Mouse (Mus musculus): ENCODE results near the gene Hip1. TPM values are rescaled to one million over a fixed set of nuclear protein-coding genes. Genes with fewer than 3 reads are reported as not detected.
"Not testable (repeated sequence)": the region's sequence is repeated elsewhere in the genome, so short reads cannot be mapped to it uniquely, and the experiment has no call there.

The Hip1 gene
- polyA plus RNA-seq, 2 experiments, result 45.9 to 47.0 TPM

GRCm38 (mm10) chr5:135373601-135374000 lies 171.3 kb downstream of the Hip1 start:
- Histone ChIP-seq H3K4me2 (replicated peaks; ENCODE audit: low read depth, low read length, severe bottlenecking) (no peak overlapping the region), H3K36me3 (ENCODE audit: control insufficient read depth, insufficient read depth, low read length) (peaks cover 62% of the 10 kb centered on the region), H3K27ac (replicated peaks; ENCODE audit: low read depth, low read length) (no peak overlapping the region), H3K4me3 (replicated peaks; ENCODE audit: low read length) (no peak overlapping the region), H3K9ac (ENCODE audit: low read depth, low read length, severe bottlenecking) (no peak overlapping the region), H3K9me3 (ENCODE audit: control insufficient read depth, low read length) (no peaks in the 10 kb centered on the region), H3K27me3 (ENCODE audit: control insufficient read depth, insufficient read depth, low read length) (no peaks in the 10 kb centered on the region), H3K4me1 (ENCODE audit: control insufficient read depth, insufficient read depth, low read length) (peaks cover 11% of the 10 kb centered on the region; the same call in 1 of the 2 replicates)
- WGBS, result 94% methylated on average over 5 of the region's 5 CpGs
- DNase-seq (ENCODE audit: low spot score) (no peak), ATAC-seq (ENCODE audit: low FRiP score, low read depth) (no peak)
- no peak for TF ChIP-seq POLR2A (IDR thresholded peaks at IDR 0.05; ENCODE audit: borderline replicate concordance, extremely low read depth, insufficient read depth, insufficient read length)

GRCm38 (mm10) chr5:135371195-135371594 lies 173.7 kb downstream of the Hip1 start:
- Histone ChIP-seq H3K4me1 (ENCODE audit: control insufficient read depth, insufficient read depth, low read length) (peaks cover 11% of the 10 kb centered on the region; the same call in 1 of the 2 replicates), H3K9ac (ENCODE audit: low read depth, low read length, severe bottlenecking) (no peak overlapping the region), H3K27ac (replicated peaks; ENCODE audit: low read depth, low read length) (no peak overlapping the region), H3K36me3 (ENCODE audit: control insufficient read depth, insufficient read depth, low read length) (peaks cover 40% of the 10 kb centered on the region), H3K4me3 (replicated peaks; ENCODE audit: low read length) (no peak overlapping the region), H3K9me3 (ENCODE audit: control insufficient read depth, low read length) (no peaks in the 10 kb centered on the region), H3K27me3 (ENCODE audit: control insufficient read depth, insufficient read depth, low read length) (no peaks in the 10 kb centered on the region), H3K4me2 (replicated peaks; ENCODE audit: low read depth, low read length, severe bottlenecking) (no peak overlapping the region; the same call in 1 of the 2 replicates)
- ATAC-seq (ENCODE audit: low FRiP score, low read depth) (no peak), DNase-seq (ENCODE audit: low spot score) (no peak)
- WGBS, result 91% methylated on average over 13 of the region's 13 CpGs
- TF ChIP-seq POLR2A (IDR thresholded peaks at IDR 0.05; ENCODE audit: borderline replicate concordance, extremely low read depth, insufficient read depth, insufficient read length), result no peak

- H3K36me3 ChIP-seq (ENCODE audit: control insufficient read depth, insufficient read depth, low read length), result peaks cover 28% of the 10 kb centered on the region
- H3K4me2 ChIP-seq (replicated peaks; ENCODE audit: low read depth, low read length, severe bottlenecking), result peak within 1 kb of the TSS; percentile 85
- H3K9ac ChIP-seq (ENCODE audit: low read depth, low read length, severe bottlenecking), result peak within 1 kb of the TSS; percentile 84
- DNase-seq (ENCODE audit: low spot score) (peak; percentile 90), ATAC-seq (ENCODE audit: low FRiP score, low read depth) (peak; percentile 79)
- H3K4me1 ChIP-seq (ENCODE audit: control insufficient read depth, insufficient read depth, low read length), result peaks cover 11% of the 10 kb centered on the region; the same call in 1 of the 2 replicates
- peak within 1 kb of the TSS; percentile 82 for H3K27ac ChIP-seq (replicated peaks; ENCODE audit: low read depth, low read length)
- H3K4me3 ChIP-seq (replicated peaks; ENCODE audit: low read length), result peak within 1 kb of the TSS; percentile 87
- no peaks in the 10 kb centered on the region for H3K27me3 ChIP-seq (ENCODE audit: control insufficient read depth, insufficient read depth, low read length)
- TF ChIP-seq POLR2A (IDR thresholded peaks at IDR 0.05; ENCODE audit: borderline replicate concordance, extremely low read depth, insufficient read depth, insufficient read length), result 0 out of 2 replicates have a peak, but pooled peaks have one; percentile 60
- no peaks in the 10 kb centered on the region for H3K9me3 ChIP-seq (ENCODE audit: control insufficient read depth, low read length)
- WGBS, result under 1% methylated on average over 63 of the region's 64 CpGs
Observed at GRCm38 (mm10) chr5:135369787-135370654, 174.9 kb downstream of the Hip1 start, which contains the start of gene Nsun5. TSS of gene Nsun5 (plus strand) at chr5:135369953.

GRCm38 (mm10) chr5:135369196-135369595 lies 175.7 kb downstream of the Hip1 start:
- not testable (repeated sequence) for ATAC-seq (ENCODE audit: low FRiP score, low read depth); DNase-seq (ENCODE audit: low spot score); H3K9me3 ChIP-seq (ENCODE audit: control insufficient read depth, low read length); H3K27me3 ChIP-seq (ENCODE audit: control insufficient read depth, insufficient read depth, low read length)
- Histone ChIP-seq H3K4me1 (ENCODE audit: control insufficient read depth, insufficient read depth, low read length) (peaks cover 11% of the 10 kb centered on the region; the same call in 1 of the 2 replicates), H3K27ac (replicated peaks; ENCODE audit: low read depth, low read length) (peak overlapping the region; percentile 82), H3K4me2 (replicated peaks; ENCODE audit: low read depth, low read length, severe bottlenecking) (peak overlapping the region; percentile 85), H3K36me3 (ENCODE audit: control insufficient read depth, insufficient read depth, low read length) (peaks cover 20% of the 10 kb centered on the region), H3K4me3 (replicated peaks; ENCODE audit: low read length) (peak overlapping the region; percentile 87), H3K9ac (ENCODE audit: low read depth, low read length, severe bottlenecking) (peak overlapping the region; percentile 84)
- 58% methylated on average over 9 of the region's 9 CpGs for WGBS

DNA sequence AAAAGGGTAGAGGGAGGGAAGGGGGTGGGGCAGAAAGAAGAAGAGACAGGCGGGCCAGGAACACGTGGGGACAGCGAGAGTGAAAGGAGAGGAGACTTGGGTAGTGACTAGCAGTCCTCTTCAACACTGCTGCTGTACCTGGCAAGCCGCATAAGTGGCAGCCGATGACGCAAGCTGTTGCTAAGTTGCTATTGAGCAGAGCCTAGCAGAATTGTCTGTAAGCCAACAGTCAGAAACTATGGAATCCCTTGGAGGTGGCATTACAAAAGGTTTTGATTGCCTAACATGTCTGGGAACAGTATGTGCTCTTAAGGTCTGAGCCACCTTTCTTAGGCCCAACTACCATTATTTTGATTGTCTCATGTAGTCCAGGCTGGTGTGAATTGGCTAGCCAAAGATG lies 176.6 kb downstream of the Hip1 start:
- no peak for DNase-seq (ENCODE audit: low spot score)
- Histone ChIP-seq H3K36me3 (ENCODE audit: control insufficient read depth, insufficient read depth, low read length) (peaks cover 11% of the 10 kb centered on the region), H3K27ac (replicated peaks; ENCODE audit: low read depth, low read length) (no peak overlapping the region), H3K4me2 (replicated peaks; ENCODE audit: low read depth, low read length, severe bottlenecking) (no peak overlapping the region), H3K9ac (ENCODE audit: low read depth, low read length, severe bottlenecking) (no peak overlapping the region), H3K4me3 (replicated peaks; ENCODE audit: low read length) (no peak overlapping the region), H3K4me1 (ENCODE audit: control insufficient read depth, insufficient read depth, low read length) (peaks cover 11% of the 10 kb centered on the region; the same call in 1 of the 2 replicates), H3K9me3 (ENCODE audit: control insufficient read depth, low read length) (no peaks in the 10 kb centered on the region), H3K27me3 (ENCODE audit: control insufficient read depth, insufficient read depth, low read length) (no peaks in the 10 kb centered on the region)
- 85% methylated on average over 6 of the region's 6 CpGs for WGBS
- no peak for TF ChIP-seq POLR2A (IDR thresholded peaks at IDR 0.05; ENCODE audit: borderline replicate concordance, extremely low read depth, insufficient read depth, insufficient read length)
- ATAC-seq (ENCODE audit: low FRiP score, low read depth), result no peak

Measured in limb, embryonic 14.5 days (tissue).